Mouse (Mus musculus) erythroblast, embryonic 14.5 days (primary cell): ENCODE measurements at regions not wholly inside any gene's neighbourhood (a gene's known extent, or its start where the extent isn't known, plus 50 kb on each side); places are given as distances from the start of the nearest gene placed in this dataset.

ENCODE experiments used
- GATA1 ChIP-seq: IDR thresholded peaks from 2 replicates; pipeline ENCODE4 v1.6.1; 2012; ENCODE audit warnings: low read length, inconsistent platforms, mixed read lengths
- TAL1 ChIP-seq: IDR thresholded peaks from 3 replicates; pipeline ENCODE4 v1.6.1; 2012; ENCODE audit warnings: low read length, inconsistent platforms, mixed read lengths

- no peak for TF ChIP-seq GATA1
- TF ChIP-seq TAL1 = no peak
These were observed 136.7 kb upstream of the Tbl1xr1 start for GRCm38 (mm10) chr3:21939738-21940137.
